Mouse (Mus musculus): Measurements from ENCODE around the gene Trp73.

DNA sequence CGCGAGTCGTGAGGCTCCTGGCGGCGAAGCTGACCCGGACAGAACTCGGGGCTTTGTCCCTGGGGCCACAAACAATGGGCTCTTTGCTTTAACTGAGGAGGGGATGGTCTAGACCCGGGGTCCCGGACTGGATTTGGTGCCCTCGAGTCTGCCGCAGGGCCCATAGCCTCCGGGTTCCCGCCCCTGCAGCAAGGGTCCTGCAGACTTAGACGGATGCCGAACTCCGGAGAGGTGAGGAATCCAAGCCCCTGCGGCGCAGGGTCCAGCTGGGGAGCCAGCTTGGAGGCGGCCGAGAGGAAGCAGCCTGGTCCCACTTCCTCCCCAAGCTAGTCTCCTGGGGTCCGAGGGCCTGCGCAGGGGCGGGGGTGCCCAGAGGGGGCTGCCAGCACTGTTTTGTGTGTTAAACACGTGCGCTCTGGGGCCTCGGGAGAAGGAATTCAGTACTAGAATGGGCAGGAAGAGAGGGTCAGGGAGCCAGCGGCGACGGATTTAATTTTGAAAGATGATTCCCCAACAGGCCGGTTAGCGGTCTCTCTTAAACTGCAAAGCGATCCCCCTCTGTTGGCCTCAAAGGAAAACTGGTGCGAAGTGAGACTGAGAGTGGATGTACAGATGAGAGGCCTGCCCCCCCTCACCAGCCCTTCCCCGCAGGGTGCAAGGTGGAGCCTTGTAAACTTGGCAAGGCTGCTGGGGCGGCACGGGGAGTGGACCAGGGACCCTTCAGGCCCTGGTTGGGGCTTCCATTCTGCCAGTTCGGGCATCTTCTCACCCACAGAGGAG is 31.3 kb upstream of the Trp73 start:
- TF ChIP-seq EP300 (optimal IDR thresholded peaks at IDR 0.05) = no peak
- TF ChIP-seq CTCF (IDR thresholded peaks at IDR 0.05; ENCODE audit: low read depth) = no peak
